Mouse (Mus musculus): ENCODE results near the gene Bicral. TPM values are rescaled to one million over a fixed set of nuclear protein-coding genes. Genes with fewer than 3 reads are reported as not detected.
"Not testable (repeated sequence)": the region's sequence is repeated elsewhere in the genome, so short reads cannot be mapped to it uniquely, and the experiment has no call there.

The Bicral gene
- polyA plus RNA-seq, 1 experiment from 2014 or later = 4.6 TPM

- Histone ChIP-seq H3K27ac (no peak overlapping the region), H3K4me3 (no peak overlapping the region), H3K4me2 (replicated peaks) (no peak overlapping the region), H3K36me3 (peaks cover 24% of the 10 kb centered on the region; the same call in 1 of the 2 replicates), H3K4me1 (no peaks in the 10 kb centered on the region), H3K27me3 (no peaks in the 10 kb centered on the region), H3K9me3 (no peaks in the 10 kb centered on the region), H3K9ac (no peak overlapping the region)
- ATAC-seq (ENCODE audit: insufficient number of reproducible peaks, insufficient read depth, low FRiP score, low TSS enrichment) = no peak
- 82% methylated on average over 8 of the region's 8 CpGs for WGBS
Measured at GRCm38 (mm10) chr17:46813637-46814036, 44.6 kb downstream of the Bicral start.

- no peak for ATAC-seq (ENCODE audit: insufficient number of reproducible peaks, insufficient read depth, low FRiP score, low TSS enrichment)
- Histone ChIP-seq H3K9ac (no peak overlapping the region), H3K27ac (no peak overlapping the region), H3K36me3 (peaks cover 31% of the 10 kb centered on the region), H3K4me3 (no peak overlapping the region), H3K4me1 (no peaks in the 10 kb centered on the region), H3K4me2 (replicated peaks) (no peak overlapping the region), H3K9me3 (no peaks in the 10 kb centered on the region), H3K27me3 (no peaks in the 10 kb centered on the region)
- WGBS = 80% methylated on average over 1 of the region's 1 CpGs
Measured at GRCm38 (mm10) chr17:46812442-46812841, 45.8 kb downstream of the Bicral start.

- no peak overlapping the region for H3K27ac ChIP-seq
- H3K9me3 ChIP-seq = no peaks in the 10 kb centered on the region
- H3K4me2 ChIP-seq (replicated peaks) = no peak overlapping the region
- H3K4me1 ChIP-seq = no peaks in the 10 kb centered on the region
- ATAC-seq (ENCODE audit: insufficient number of reproducible peaks, insufficient read depth, low FRiP score, low TSS enrichment) = no peak
- 87% methylated on average over 3 of the region's 3 CpGs for WGBS
- H3K36me3 ChIP-seq = peaks cover 47% of the 10 kb centered on the region
- no peaks in the 10 kb centered on the region for H3K27me3 ChIP-seq
- no peak overlapping the region for H3K9ac ChIP-seq
- no peak overlapping the region for H3K4me3 ChIP-seq
Measured at GRCm38 (mm10) chr17:46810672-46811071, 47.6 kb downstream of the Bicral start.

GRCm38 (mm10) chr17:46809131-46809830 is 49.0 kb downstream of the Bicral start:
- peaks cover 48% of the 10 kb centered on the region for H3K36me3 ChIP-seq
- no peak for ATAC-seq (ENCODE audit: insufficient number of reproducible peaks, insufficient read depth, low FRiP score, low TSS enrichment)
- WGBS = 89% methylated on average over 6 of the region's 6 CpGs

GRCm38 (mm10) chr17:46808376-46808775 is 49.9 kb downstream of the Bicral start:
- Histone ChIP-seq H3K4me1 (no peaks in the 10 kb centered on the region), H3K27ac (no peak overlapping the region), H3K9me3 (no peaks in the 10 kb centered on the region), H3K27me3 (no peaks in the 10 kb centered on the region), H3K36me3 (peaks cover 45% of the 10 kb centered on the region), H3K4me2 (replicated peaks) (no peak overlapping the region), H3K9ac (no peak overlapping the region), H3K4me3 (no peak overlapping the region)
- no peak for ATAC-seq (ENCODE audit: insufficient number of reproducible peaks, insufficient read depth, low FRiP score, low TSS enrichment)
- WGBS = 88% methylated on average over 10 of the region's 10 CpGs

More at GRCm38 (mm10) chr17:46809131-46809830, 49.0 kb downstream of the Bicral start:
- Histone ChIP-seq H3K9ac (no peak overlapping the region), H3K4me3 (no peak overlapping the region), H3K27ac (no peak overlapping the region), H3K4me2 (replicated peaks) (no peak overlapping the region), H3K9me3 (no peaks in the 10 kb centered on the region), H3K4me1 (no peaks in the 10 kb centered on the region), H3K27me3 (no peaks in the 10 kb centered on the region)

- Histone ChIP-seq H3K4me3 (no peak overlapping the region), H3K4me2 (replicated peaks) (no peak overlapping the region), H3K36me3 (peaks cover 43% of the 10 kb centered on the region), H3K27me3 (no peaks in the 10 kb centered on the region), H3K9ac (no peak overlapping the region), H3K4me1 (0 out of 2 replicates have a peak, but pooled peaks cover under 1% of the 10 kb centered on the region), H3K27ac (no peak overlapping the region), H3K9me3 (no peaks in the 10 kb centered on the region)
- ATAC-seq (ENCODE audit: insufficient number of reproducible peaks, insufficient read depth, low FRiP score, low TSS enrichment) = no peak
- 83% methylated on average over 6 of the region's 6 CpGs for WGBS
Measured at GRCm38 (mm10) chr17:46801761-46802160, 56.5 kb downstream of the Bicral start.

GRCm38 (mm10) chr17:46799680-46800079 is 58.6 kb downstream of the Bicral start:
- Histone ChIP-seq H3K4me3 (no peak overlapping the region), H3K27me3 (no peaks in the 10 kb centered on the region), H3K36me3 (peaks cover 28% of the 10 kb centered on the region), H3K9ac (no peak overlapping the region), H3K4me2 (replicated peaks) (no peak overlapping the region), H3K27ac (no peak overlapping the region), H3K9me3 (no peaks in the 10 kb centered on the region), H3K4me1 (0 out of 2 replicates have a peak, but pooled peaks cover 4% of the 10 kb centered on the region)
- ATAC-seq (ENCODE audit: insufficient number of reproducible peaks, insufficient read depth, low FRiP score, low TSS enrichment) = no peak
- WGBS = 80% methylated on average over 10 of the region's 10 CpGs

GRCm38 (mm10) chr17:46797386-46797785 is 60.9 kb downstream of the Bicral start:
- Histone ChIP-seq H3K9ac (no peak overlapping the region), H3K4me2 (replicated peaks) (no peak overlapping the region), H3K4me3 (no peak overlapping the region), H3K9me3 (no peaks in the 10 kb centered on the region), H3K27me3 (no peaks in the 10 kb centered on the region), H3K36me3 (peaks cover 21% of the 10 kb centered on the region), H3K4me1 (0 out of 2 replicates have a peak, but pooled peaks cover 4% of the 10 kb centered on the region), H3K27ac (no peak overlapping the region)
- ATAC-seq (ENCODE audit: insufficient number of reproducible peaks, insufficient read depth, low FRiP score, low TSS enrichment) = peak; percentile 28; the same call in 1 of the 2 replicates
- WGBS = 8% methylated on average over 8 of the region's 8 CpGs

- Histone ChIP-seq H3K27ac (no peak overlapping the region), H3K4me1 (0 out of 2 replicates have a peak, but pooled peaks cover 4% of the 10 kb centered on the region), H3K9ac (no peak overlapping the region), H3K27me3 (no peaks in the 10 kb centered on the region), H3K4me3 (no peak overlapping the region), H3K36me3 (peaks cover 21% of the 10 kb centered on the region), H3K4me2 (replicated peaks) (no peak overlapping the region), H3K9me3 (no peaks in the 10 kb centered on the region)
- 74% methylated on average over 4 of the region's 4 CpGs for WGBS
- no peak for ATAC-seq (ENCODE audit: insufficient number of reproducible peaks, insufficient read depth, low FRiP score, low TSS enrichment)
Measured at GRCm38 (mm10) chr17:46796743-46797142, 61.5 kb downstream of the Bicral start.

GRCm38 (mm10) chr17:46792963-46793362 is 65.3 kb downstream of the Bicral start:
- no peak overlapping the region for H3K9ac ChIP-seq
- WGBS = 82% methylated on average over 2 of the region's 2 CpGs
- ATAC-seq (ENCODE audit: insufficient number of reproducible peaks, insufficient read depth, low FRiP score, low TSS enrichment) = no peak
- H3K27me3 ChIP-seq = no peaks in the 10 kb centered on the region
- H3K9me3 ChIP-seq = no peaks in the 10 kb centered on the region
- H3K4me2 ChIP-seq (replicated peaks) = no peak overlapping the region
- H3K4me3 ChIP-seq = no peak overlapping the region
- no peak overlapping the region for H3K27ac ChIP-seq
- H3K36me3 ChIP-seq = no peaks in the 10 kb centered on the region
- H3K4me1 ChIP-seq = 0 out of 2 replicates have a peak, but pooled peaks cover 4% of the 10 kb centered on the region

- H3K4me1 ChIP-seq; H3K9ac ChIP-seq; H3K4me2 ChIP-seq (replicated peaks); H3K27ac ChIP-seq; H3K36me3 ChIP-seq; ATAC-seq (ENCODE audit: insufficient number of reproducible peaks, insufficient read depth, low FRiP score, low TSS enrichment); H3K4me3 ChIP-seq; H3K9me3 ChIP-seq; H3K27me3 ChIP-seq: not testable (repeated sequence)
- WGBS = 74% methylated on average over 2 of the region's 2 CpGs
Measured at GRCm38 (mm10) chr17:46787974-46788373, 70.3 kb downstream of the Bicral start.

GRCm38 (mm10) chr17:46786952-46787351 is 71.3 kb downstream of the Bicral start:
- 89% methylated on average over 5 of the region's 5 CpGs for WGBS
- Histone ChIP-seq H3K9me3 (no peaks in the 10 kb centered on the region), H3K4me1 (no peaks in the 10 kb centered on the region), H3K36me3 (no peaks in the 10 kb centered on the region), H3K27me3 (no peaks in the 10 kb centered on the region), H3K9ac (no peak overlapping the region), H3K27ac (no peak overlapping the region), H3K4me2 (replicated peaks) (no peak overlapping the region), H3K4me3 (no peak overlapping the region)
- ATAC-seq (ENCODE audit: insufficient number of reproducible peaks, insufficient read depth, low FRiP score, low TSS enrichment) = no peak
